Mouse (Mus musculus) neural tube, embryonic 15.5 days (tissue): Measurements from ENCODE around the gene Smok2a. TPM values are rescaled to one million over a fixed set of nuclear protein-coding genes. Genes with fewer than 3 reads are reported as not detected.
A peak's percentile ranks its signal among the peaks of the same experiment; 100 is the strongest.
"Not testable (repeated sequence)": the region's sequence is repeated elsewhere in the genome, so short reads cannot be mapped to it uniquely, and the experiment has no call there.

Source experiments
- ATAC-seq: fragments of 200-750 bp; cut with Nextera tagmentation; 2 replicates; pipeline ENCODE4 v1.8.0; 2017; ENCODE audit warnings: mild to moderate bottlenecking, moderate TSS enrichment, moderate library complexity; ENCODE audit not compliant: low FRiP score
- H3K27ac ChIP-seq: fragments of 300-500 bp; sonication (generic); replicated peaks from 2 replicates; pipeline ENCODE4 v1.5.1; 2015; ENCODE audit warnings: mild to moderate bottlenecking, inconsistent platforms
- H3K27me3 ChIP-seq: fragments of 300-500 bp; sonication (generic); replicated peaks from 2 replicates; pipeline ENCODE4 v1.6.1; 2015; ENCODE audit warnings: inconsistent platforms
- H3K36me3 ChIP-seq: fragments of 300-500 bp; sonication (generic); 2 replicates; pipeline ENCODE4 v1.6.1; 2015; ENCODE audit warnings: inconsistent platforms
- H3K4me1 ChIP-seq: fragments of 300-500 bp; sonication (generic); 2 replicates; pipeline ENCODE4 v1.6.1; 2015; ENCODE audit warnings: inconsistent platforms
- H3K4me2 ChIP-seq: fragments of 300-500 bp; sonication (generic); 2 replicates; pipeline ENCODE4 v1.6.1; 2015; ENCODE audit warnings: inconsistent platforms, mild to moderate bottlenecking, moderate library complexity
- H3K4me3 ChIP-seq: fragments of 300-500 bp; sonication (generic); replicated peaks from 2 replicates; pipeline ENCODE4 v1.5.1; 2015; ENCODE audit warnings: mild to moderate bottlenecking, inconsistent platforms
- H3K9ac ChIP-seq: fragments of 300-500 bp; sonication (generic); replicated peaks from 2 replicates; pipeline ENCODE4 v1.6.1; 2015; ENCODE audit warnings: mild to moderate bottlenecking, inconsistent platforms
- H3K9me3 ChIP-seq: fragments of 300-500 bp; sonication (generic); replicated peaks from 2 replicates; pipeline ENCODE4 v1.6.1; 2016; ENCODE audit warnings: inconsistent platforms
- whole genome bisulfite sequencing: fragments of 180-500 bp; shearing (Covaris S2); methylation state at CpG from one replicate; pipeline ENCODE4 v1.1.7; 2015; ENCODE audit warnings: mixed read lengths; 5-methylcytosine and 5-hydroxymethylcytosine counted together
- polyA plus RNA-seq: library from polyadenylated mRNA; unstranded; fragments of >200 nt; fragmentation: Nextera tagmentation; extraction: Ambion mirVana; gene quantifications from 2 replicates; pipeline ENCODE4 v1.2.1, GENCODE M21; 2015

Smok2a gene
- polyA plus RNA-seq, 1 experiment from 2014 or later, result not detected

DNA sequence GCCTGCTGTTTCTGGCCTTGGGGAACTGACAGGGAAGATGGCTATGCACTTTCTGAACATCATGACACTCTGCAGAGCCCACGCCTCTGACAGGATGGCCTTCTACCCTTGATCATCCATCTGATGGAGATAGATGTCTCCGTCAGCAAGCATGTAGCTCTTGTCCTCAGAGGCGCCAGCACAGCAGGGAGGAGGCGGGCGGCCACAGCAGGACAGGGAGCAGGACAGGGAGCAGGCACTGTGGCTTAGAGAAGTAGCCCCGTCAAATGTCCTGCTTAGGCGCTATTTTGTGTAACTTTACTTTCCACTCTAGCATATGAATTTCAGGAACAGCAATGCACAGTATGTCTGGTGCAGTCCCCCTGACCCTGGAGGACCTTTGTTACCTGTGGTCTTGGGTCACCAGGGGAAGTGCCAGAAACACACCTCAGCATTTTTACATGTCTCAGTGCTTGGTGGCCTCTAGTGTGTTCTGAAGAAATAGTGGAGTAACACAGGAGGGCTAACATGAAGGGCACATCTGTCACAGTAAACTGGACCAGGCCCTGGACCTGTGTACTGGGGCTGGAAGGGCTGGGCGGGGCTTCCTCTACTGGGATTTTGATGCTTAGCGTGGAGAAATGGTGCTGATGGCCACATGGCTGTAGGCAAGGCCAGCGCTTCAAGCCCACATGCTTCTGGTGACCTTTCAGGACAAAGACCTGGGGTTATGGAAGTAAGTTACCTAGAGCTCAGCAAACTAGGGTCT is 30.0 kb upstream of the Smok2a start:
- not testable (repeated sequence) for H3K9ac ChIP-seq, H3K4me2 ChIP-seq, H3K27me3 ChIP-seq, H3K36me3 ChIP-seq, H3K4me1 ChIP-seq, H3K27ac ChIP-seq, ATAC-seq, H3K4me3 ChIP-seq
- WGBS, result 90% methylated on average over 10 of the region's 10 CpGs
- H3K9me3 ChIP-seq, result peaks cover 42% of the 10 kb centered on the region

DNA sequence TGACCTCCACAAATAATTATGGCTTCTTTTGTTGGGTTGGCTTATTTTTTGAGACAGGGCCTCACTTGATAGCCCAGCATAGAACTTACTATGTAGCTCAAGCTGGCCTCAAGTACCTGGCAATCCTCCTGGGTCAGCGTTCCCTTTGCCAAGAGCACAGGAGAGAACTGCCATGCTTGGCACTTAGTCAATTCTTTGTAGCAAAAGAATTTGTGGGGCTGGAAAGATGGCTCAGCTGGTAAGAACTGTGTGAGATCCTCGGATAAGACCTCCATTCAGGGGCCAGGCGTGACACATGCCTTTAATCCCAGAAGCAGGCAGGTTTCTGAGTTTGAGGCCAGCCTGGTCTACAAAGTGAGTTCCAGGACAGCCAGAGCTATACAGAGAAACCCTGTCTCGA is 24.5 kb upstream of the Smok2a start:
- 71% methylated on average over 4 of the region's 4 CpGs for WGBS
- peaks cover 55% of the 10 kb centered on the region for H3K9me3 ChIP-seq
- H3K4me1 ChIP-seq, result not testable (repeated sequence)

DNA sequence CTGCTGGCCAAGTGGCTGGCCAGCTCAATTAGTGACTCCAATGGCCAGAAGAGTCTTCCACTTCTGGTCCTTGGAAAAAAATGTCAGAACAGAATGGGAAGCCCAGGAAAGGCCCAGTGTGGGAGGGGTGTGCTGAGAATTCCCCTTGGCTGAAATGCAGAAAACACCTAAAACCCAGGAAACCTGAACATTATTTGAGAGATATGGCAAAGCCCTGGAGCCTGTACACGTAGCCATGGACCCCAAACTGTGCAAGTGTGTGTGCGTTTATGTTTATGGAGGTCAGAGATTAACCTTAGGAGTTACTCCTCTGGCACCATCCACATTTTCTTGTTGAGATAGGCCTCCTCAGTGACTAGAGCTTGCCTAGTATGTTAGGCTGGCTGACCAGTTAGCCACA is 22.2 kb upstream of the Smok2a start:
- H3K4me1 ChIP-seq, H3K9ac ChIP-seq, H3K27ac ChIP-seq, ATAC-seq, H3K27me3 ChIP-seq, H3K4me3 ChIP-seq, H3K4me2 ChIP-seq, H3K36me3 ChIP-seq: not testable (repeated sequence)
- 87% methylated on average over 2 of the region's 2 CpGs for WGBS
- H3K9me3 ChIP-seq, result peaks cover 47% of the 10 kb centered on the region

More for the DNA sequence above, 24.5 kb upstream of the Smok2a start:
- not testable (repeated sequence) for H3K36me3 ChIP-seq, H3K9ac ChIP-seq, ATAC-seq, H3K4me2 ChIP-seq, H3K4me3 ChIP-seq, H3K27ac ChIP-seq, H3K27me3 ChIP-seq

DNA sequence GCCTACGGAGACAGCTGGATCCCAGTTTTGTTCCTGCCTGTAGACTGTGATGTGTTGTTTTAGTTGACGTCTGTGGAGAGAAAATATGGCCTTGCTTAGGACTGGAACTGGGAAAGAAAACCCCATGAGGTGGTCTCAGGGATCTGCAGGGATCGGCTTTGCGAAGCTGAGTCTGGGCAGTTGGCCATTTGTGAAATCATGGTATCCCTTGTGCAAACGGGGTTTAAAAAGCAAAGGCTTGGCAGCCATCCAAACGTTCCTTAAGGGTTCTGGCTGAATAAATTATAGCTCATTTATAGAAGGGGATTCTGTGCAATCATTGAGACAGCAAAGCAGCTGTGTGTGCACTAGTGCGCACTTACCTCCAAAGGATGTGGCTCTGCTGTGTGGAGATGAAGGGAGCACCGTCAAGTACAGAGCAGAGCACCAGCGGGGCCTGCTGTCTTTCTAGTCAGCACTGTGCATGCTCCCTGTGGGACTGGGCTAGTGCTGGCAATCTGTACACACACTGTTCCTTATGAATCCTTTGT is 21.0 kb upstream of the Smok2a start:
- H3K4me3 ChIP-seq, H3K9ac ChIP-seq, H3K27ac ChIP-seq, H3K27me3 ChIP-seq, H3K4me2 ChIP-seq, H3K36me3 ChIP-seq, H3K4me1 ChIP-seq: not testable (repeated sequence)
- 82% methylated on average over 8 of the region's 9 CpGs for WGBS
- ATAC-seq, result peak; percentile 66
- H3K9me3 ChIP-seq, result peaks cover 39% of the 10 kb centered on the region

DNA sequence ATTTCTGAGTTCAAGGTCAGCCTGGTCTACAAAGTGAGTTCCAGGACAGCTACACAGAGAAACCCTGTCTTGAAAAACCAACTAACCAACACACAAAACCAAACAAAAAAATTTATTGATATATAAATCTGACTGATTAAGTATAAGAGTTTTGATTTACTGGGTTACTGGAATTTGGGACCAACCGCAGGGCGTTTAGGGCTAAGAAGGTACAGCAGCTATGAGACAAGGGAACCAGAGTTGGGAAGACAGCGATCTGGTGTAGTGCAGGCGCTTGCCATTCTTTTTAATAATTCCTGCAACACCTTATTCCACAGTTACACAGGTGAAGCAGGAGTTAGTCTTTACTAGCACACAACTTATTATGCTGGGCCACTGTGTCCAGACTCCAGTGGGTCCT is 19.4 kb upstream of the Smok2a start:
- not testable (repeated sequence) for H3K4me3 ChIP-seq, ATAC-seq, H3K27me3 ChIP-seq, H3K27ac ChIP-seq, H3K4me2 ChIP-seq, H3K36me3 ChIP-seq, H3K9ac ChIP-seq, H3K4me1 ChIP-seq
- H3K9me3 ChIP-seq, result peaks cover 32% of the 10 kb centered on the region
- WGBS, result 88% methylated on average over 4 of the region's 4 CpGs

DNA sequence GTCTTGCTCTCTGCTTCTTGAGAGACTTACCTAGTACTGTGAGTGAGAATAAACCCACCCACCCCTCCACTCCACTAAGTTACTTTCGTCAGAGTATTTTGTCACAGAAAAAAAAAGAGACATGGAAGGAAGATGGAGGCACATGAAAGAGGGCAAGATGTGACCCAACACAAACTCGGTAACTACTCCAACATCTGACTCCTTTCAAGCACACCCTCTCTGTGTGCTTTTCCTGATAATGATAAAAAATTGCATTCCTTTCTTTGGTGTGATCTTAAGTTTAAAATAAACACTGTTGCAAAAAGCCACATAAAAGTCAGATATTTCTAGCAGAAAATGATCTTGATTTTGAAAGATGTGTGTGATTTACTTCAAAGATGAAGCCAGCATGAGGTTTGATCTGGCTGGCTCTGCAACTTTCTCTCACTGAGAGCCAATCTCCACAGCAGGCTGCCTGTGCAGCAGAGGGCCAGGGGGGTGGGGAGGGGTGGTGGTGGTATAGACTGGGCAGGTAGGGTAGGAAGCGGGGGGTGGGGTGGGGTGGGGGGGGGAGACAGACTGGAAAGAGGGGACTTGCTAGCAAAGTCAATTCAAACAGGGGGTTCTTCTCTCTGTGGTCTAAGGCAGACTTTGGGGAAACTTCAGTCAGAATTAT is 18.4 kb upstream of the Smok2a start:
- WGBS, result 91% methylated on average over 2 of the region's 3 CpGs
- not testable (repeated sequence) for H3K27ac ChIP-seq, ATAC-seq, H3K9ac ChIP-seq, H3K36me3 ChIP-seq, H3K27me3 ChIP-seq, H3K4me2 ChIP-seq, H3K4me1 ChIP-seq, H3K4me3 ChIP-seq
- H3K9me3 ChIP-seq, result peaks cover 38% of the 10 kb centered on the region

DNA sequence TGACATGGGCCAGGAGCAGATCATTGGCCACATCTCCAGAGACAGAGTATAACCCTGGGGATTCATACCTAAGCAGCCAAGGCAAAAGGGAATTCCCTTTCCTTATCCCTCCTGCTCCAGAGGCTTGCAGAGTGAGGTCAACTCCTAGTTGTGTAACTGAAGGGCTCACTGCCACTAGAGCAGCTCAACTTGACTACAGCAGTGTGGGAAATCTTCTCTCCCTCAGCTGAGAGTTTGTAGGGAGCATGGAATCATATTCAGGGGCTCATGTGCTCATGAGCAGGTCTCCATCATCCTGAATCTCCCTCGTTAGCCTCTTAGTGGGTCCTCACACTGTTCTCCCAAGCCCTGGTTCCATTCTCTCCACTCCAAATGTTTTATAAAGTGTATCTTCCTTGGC is 15.7 kb upstream of the Smok2a start:
- not testable (repeated sequence) for ATAC-seq, H3K27ac ChIP-seq, H3K4me3 ChIP-seq, H3K27me3 ChIP-seq, H3K9ac ChIP-seq, H3K4me2 ChIP-seq, H3K4me1 ChIP-seq, H3K36me3 ChIP-seq
- WGBS, result 84% methylated on average over 1 of the region's 1 CpGs
- peaks cover 38% of the 10 kb centered on the region for H3K9me3 ChIP-seq

DNA sequence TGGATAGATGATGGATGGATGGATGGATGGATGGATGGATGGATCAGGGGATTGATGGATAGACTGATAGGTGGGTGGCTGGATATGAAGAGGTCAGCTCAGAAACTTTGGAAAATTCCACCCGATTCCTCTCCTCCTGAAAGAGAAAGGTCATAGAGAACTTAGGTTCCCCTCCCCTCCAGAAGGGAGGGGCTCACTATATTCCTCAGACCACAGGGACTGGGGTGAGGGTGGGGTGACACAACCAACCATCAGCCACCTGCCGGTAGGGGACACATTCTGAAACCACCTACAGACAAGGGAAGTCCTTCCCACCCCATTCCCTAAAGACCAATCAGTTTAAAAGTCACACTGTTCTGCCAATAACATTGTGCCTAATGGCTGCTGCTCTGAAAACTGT is 14.5 kb upstream of the Smok2a start:
- no peak overlapping the region for H3K9ac ChIP-seq
- peak; percentile 21; the same call in 1 of the 2 replicates for ATAC-seq
- H3K4me2 ChIP-seq, result no peak overlapping the region
- H3K36me3 ChIP-seq, result no peaks in the 10 kb centered on the region
- H3K4me3 ChIP-seq, result no peak overlapping the region
- H3K4me1 ChIP-seq, result no peaks in the 10 kb centered on the region
- 92% methylated on average over 2 of the region's 2 CpGs for WGBS
- H3K27ac ChIP-seq, result no peak overlapping the region
- peaks cover 33% of the 10 kb centered on the region for H3K9me3 ChIP-seq
- no peaks in the 10 kb centered on the region for H3K27me3 ChIP-seq

DNA sequence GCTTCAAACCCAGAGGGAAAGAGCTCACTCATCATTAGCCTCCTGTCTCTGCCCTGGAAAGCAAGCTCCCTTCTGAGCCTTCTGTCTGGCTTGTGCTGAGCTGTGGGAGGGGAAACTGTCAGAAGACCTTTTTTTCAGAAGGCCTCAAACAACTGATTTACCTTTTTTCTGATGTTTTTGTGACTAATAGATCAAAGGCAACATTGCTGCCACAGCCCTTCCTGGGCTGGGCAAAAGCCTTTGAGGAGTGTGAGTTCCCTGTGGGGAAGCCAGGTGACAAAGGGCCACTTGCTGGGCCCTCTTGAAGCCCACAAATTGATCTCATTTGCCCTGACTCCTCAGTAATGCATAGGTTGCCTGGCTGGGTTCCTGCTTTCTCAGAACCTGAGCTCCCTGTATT is 12.5 kb upstream of the Smok2a start:
- not testable (repeated sequence) for H3K27me3 ChIP-seq, H3K4me2 ChIP-seq, H3K4me1 ChIP-seq, H3K9ac ChIP-seq, H3K36me3 ChIP-seq, ATAC-seq, H3K27ac ChIP-seq, H3K4me3 ChIP-seq
- H3K9me3 ChIP-seq, result peaks cover 52% of the 10 kb centered on the region

DNA sequence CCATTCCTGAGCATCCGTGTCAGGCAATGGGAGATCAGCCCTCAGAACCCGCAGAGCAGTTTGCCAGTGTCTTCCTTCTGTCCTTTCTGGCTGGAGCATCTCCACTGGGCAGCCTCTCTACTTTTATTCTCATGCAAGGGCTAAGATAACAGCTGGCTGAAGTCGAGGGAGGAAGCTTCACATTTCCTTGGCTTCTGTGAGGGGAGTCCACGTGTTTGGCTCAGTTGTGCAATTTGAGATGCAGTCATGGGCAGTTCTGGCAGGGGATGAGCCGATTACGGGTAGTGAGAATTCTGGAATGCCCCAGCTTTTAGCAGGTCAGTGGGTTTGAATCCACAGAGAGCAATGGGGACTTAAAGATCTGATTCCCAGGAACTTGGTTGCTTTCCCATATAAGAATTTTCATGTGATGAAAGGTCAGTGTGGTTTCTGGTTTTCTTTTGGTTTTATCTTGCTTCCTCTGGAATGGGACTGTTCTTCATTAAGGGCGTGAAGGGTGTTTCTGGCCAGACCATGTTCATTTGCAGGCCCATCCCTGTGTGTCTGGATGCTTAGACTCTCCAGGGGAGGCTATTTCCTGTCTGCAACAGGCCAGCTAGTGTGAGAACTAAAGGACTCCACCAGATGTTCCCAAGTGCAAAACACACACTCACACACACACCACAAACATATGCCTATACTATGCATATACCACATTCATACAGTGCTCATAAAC is 8.7 kb upstream of the Smok2a start:
- WGBS, result 75% methylated on average over 7 of the region's 7 CpGs
- H3K9me3 ChIP-seq, result peaks cover 74% of the 10 kb centered on the region

DNA sequence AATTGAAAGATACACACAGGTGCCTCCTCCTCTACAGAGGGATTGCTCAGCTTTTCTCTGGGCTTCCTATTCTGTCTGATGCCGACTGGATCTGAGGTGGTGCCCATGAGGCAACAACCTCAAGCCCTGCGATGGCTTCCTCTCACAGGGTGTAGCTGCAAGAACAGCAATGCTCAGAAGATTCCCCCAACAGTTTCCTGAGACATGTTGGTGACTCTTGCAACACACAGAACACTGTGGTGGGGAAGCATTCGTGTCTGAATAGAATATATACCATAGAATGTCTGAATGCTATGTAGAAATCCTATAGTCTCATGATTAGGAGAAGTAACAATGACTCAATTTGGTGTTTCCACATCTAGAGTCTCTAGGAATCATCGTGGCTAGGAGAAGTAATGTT is 6.8 kb upstream of the Smok2a start:
- Histone ChIP-seq H3K4me3 (no peak overlapping the region), H3K36me3 (no peaks in the 10 kb centered on the region), H3K9me3 (peaks cover 85% of the 10 kb centered on the region), H3K9ac (no peak overlapping the region), H3K27me3 (no peaks in the 10 kb centered on the region), H3K27ac (no peak overlapping the region), H3K4me1 (no peaks in the 10 kb centered on the region), H3K4me2 (no peak overlapping the region)
- WGBS, result 67% methylated on average over 4 of the region's 4 CpGs
- ATAC-seq, result no peak

More for the DNA sequence above, 8.7 kb upstream of the Smok2a start:
- Histone ChIP-seq H3K4me2 (no peak overlapping the region), H3K4me1 (no peaks in the 10 kb centered on the region), H3K27me3 (no peaks in the 10 kb centered on the region), H3K27ac (no peak overlapping the region), H3K9ac (no peak overlapping the region), H3K36me3 (no peaks in the 10 kb centered on the region), H3K4me3 (no peak overlapping the region)
- ATAC-seq, result no peak; the same call in 1 of the 2 replicates

DNA sequence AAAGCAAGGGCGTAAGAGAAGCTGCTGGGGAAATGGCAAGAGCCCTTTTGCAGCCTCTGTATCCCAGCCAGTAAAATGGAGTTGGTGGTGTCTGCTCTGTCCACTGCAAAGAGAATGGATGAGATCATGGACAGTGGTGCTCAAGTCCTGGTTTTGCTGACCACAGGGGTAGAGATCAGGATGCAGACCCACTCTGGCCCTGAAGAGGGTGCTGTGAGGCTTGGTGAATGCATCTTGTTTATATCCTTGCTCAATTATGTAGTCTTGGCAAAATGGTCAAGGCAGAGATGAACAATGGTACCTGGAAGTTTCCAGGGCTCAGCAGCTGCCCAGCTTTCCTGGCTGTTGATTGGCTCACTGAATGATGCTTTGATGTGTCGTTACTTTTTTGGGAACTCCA is 5.4 kb upstream of the Smok2a start:
- H3K4me2 ChIP-seq, result no peak overlapping the region
- no peaks in the 10 kb centered on the region for H3K27me3 ChIP-seq
- no peak overlapping the region for H3K9ac ChIP-seq
- peaks cover 93% of the 10 kb centered on the region for H3K9me3 ChIP-seq
- no peaks in the 10 kb centered on the region for H3K4me1 ChIP-seq
- no peak overlapping the region for H3K4me3 ChIP-seq
- no peak overlapping the region for H3K27ac ChIP-seq
- no peak for ATAC-seq
- H3K36me3 ChIP-seq, result no peaks in the 10 kb centered on the region
- 85% methylated on average over 2 of the region's 2 CpGs for WGBS
